ENCODE assay signal across 13 mouse cellular contexts in the genomic region with DNA sequence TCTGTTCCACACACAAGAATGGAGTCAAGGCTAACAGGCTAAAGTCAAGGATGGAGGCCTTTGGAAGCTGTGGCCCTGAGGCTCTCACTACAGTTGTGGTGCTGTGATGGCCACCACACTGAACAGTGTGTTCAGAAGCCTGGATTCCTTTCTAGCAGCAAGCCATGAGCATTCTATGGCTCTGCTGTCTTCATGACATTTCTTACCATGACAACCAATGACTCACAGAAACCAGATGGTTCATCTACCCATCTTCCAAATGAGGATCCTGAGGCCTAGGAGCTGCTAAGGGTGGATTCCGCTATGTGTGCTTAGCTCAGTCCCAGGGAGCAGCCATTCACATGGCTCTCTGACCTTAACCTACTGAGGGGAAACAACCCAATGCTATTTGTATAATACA. TPM values are rescaled to one million over a fixed set of nuclear protein-coding genes. Genes with fewer than 3 reads are reported as not detected.
DNase-seq lines count a peak whose midpoint lies in the region; TF ChIP-seq lines count a peak whose summit lies in the region.
"Had no signal": no experiment of that assay in that cellular context is flagged by ENCODE, and none has a peak within 500 bp of the region (broad histone marks: within the 10 kb centered on the region; RNA-seq: fewer than 3 reads in every experiment).

No protein-coding gene starts in this region.

- no peak overlapping the region for H3K4me3 ChIP-seq in cortical plate, adult 2 months (ENCODE audit: insufficient read depth, low read length)
- no peak overlapping the region for H3K4me3 ChIP-seq in layer of hippocampus, adult 2 months
- H3K4me3 ChIP-seq: gastrocnemius, adult 2 months; heart, embryonic 15.5 days; stomach, embryonic 15.5 days had no signal

- DNase-seq in left cerebral cortex, adult 11 months (ENCODE audit: low spot score), result peak; percentile 17
- no peak for DNase-seq in left cerebral cortex, postnatal 10 days (ENCODE audit: extremely low spot score in 1 of 2, low spot score in 2 of 2)
- peak; percentile 44 to 63 for DNase-seq in layer of hippocampus, adult 2 months (ENCODE audit: low spot score in 2 of 2)
- peak; percentile 17 for DNase-seq in right cerebral cortex, postnatal 25 days
- DNase-seq in urinary bladder, postnatal 36 days (ENCODE audit: low spot score in 2 of 2), result no peak
- DNase-seq in ovary, adult 18-20 months (ENCODE audit: low spot score), result no peak
- DNase-seq: gastrocnemius, adult 2 months; thymus, postnatal 36 days had no signal

- no peak for TF ChIP-seq CTCF in cortical plate, adult 2 months (IDR thresholded peaks at IDR 0.05; ENCODE audit: extremely low read depth, insufficient read depth, low read length)
- 0 out of 2 replicates have a peak, but pooled peaks have one; percentile 0 for TF ChIP-seq CTCF in layer of hippocampus, adult 2 months (conservative IDR thresholded peaks at IDR 0.05)

- H3K27ac ChIP-seq in cortical plate, adult 2 months (ENCODE audit: insufficient read depth, low read length), result peak overlapping the region; percentile 92
- peak overlapping the region; percentile 94 for H3K27ac ChIP-seq in layer of hippocampus, adult 2 months
- H3K27ac ChIP-seq: gastrocnemius, adult 2 months; heart, embryonic 15.5 days; stomach, embryonic 15.5 days had no signal

- no peak for TF ChIP-seq POLR2A in cortical plate, adult 2 months (IDR thresholded peaks at IDR 0.05; ENCODE audit: extremely low read depth, insufficient read depth, low read length)

- intact Hi-C loops in left cerebral cortex, postnatal 10 days (cut with DNase I), result loop anchor here (5.0 to 10.0 kb wide), 2 partner anchors 547 to 614 kb away; no protein-coding TSS in a partner anchor

- no peaks in the 10 kb centered on the region for H3K4me1 ChIP-seq in cortical plate, adult 2 months (ENCODE audit: control insufficient read depth, insufficient read depth, low read length)
- H3K4me1 ChIP-seq: heart, embryonic 15.5 days; stomach, embryonic 15.5 days had no signal

RNA-seq across cellular contexts. Expression of gene Col6a4, which starts 57.3 kb away (rescaled TPM):
- 1 to 10 TPM; 3.3 to 4.1 TPM for total RNA-seq in left cerebral cortex, postnatal 10 days (2021)
- 2.1 and 3.9 TPM in 2 replicates for polyA plus RNA-seq in cortical plate, adult 2 months (2012; rRNA removed)
- total RNA-seq in layer of hippocampus, adult 2 months (2021), result 1 to 10 TPM in 1 of 2 experiments, under 1 TPM in 1; 0.76 to 2.1 TPM
- total RNA-seq: gastrocnemius, adult 2 months; megakaryocyte progenitor cell, adult 5-6 weeks had no signal
- polyA plus RNA-seq: inflammation-experienced regulatory T-cells, adult 6 months had no signal

Comparison
In these comparisons a context has a peak if more than half of its experiments do, and no peak if none do; other contexts are left out.
1. DNase-seq: peak in left cerebral cortex, adult 11 months (single experiment), layer of hippocampus, adult 2 months (2 of 2) and right cerebral cortex, postnatal 25 days (single experiment); none in left cerebral cortex, postnatal 10 days (0 of 2), urinary bladder, postnatal 36 days (0 of 2) and ovary, adult 18-20 months (single experiment).